Mouse (Mus musculus) heart, postnatal 0 days (tissue): ENCODE results near the gene Gm17455.

Source experiments
- CTCF ChIP-seq: IDR thresholded peaks from 2 replicates; pipeline ENCODE4 v1.5.1; 2016; ENCODE audit warnings: antibody characterized with exemption, control low read depth, low read depth
- EP300 ChIP-seq: IDR thresholded peaks from 2 replicates; pipeline ENCODE4 v1.6.1; 2016; ENCODE audit warnings: antibody characterized with exemption, low read depth

- TF ChIP-seq CTCF: peak; percentile 76
- no peak for TF ChIP-seq EP300
These were observed 18.6 kb downstream of the Gm17455 start for GRCm38 (mm10) chr10:60418137-60418536.
